Mouse (Mus musculus) thymus, adult 2 months (tissue): ENCODE measurements around the gene Tia1.

Experiments
- CTCF ChIP-seq: fragments of 200-500 bp; IDR thresholded peaks from 2 replicates; pipeline ENCODE4 v1.5.1; 2012; ENCODE audit warnings: mild to moderate bottlenecking, control low read depth, low read length, moderate library complexity, borderline replicate concordance; ENCODE audit not compliant: control insufficient read depth, poor library complexity, insufficient read depth; ENCODE audit errors: extremely low read depth
- POLR2A ChIP-seq: fragments of 200-500 bp; IDR thresholded peaks from 2 replicates; pipeline ENCODE4 v1.6.1; 2012; ENCODE audit warnings: mild to moderate bottlenecking, low read length, control low read depth, moderate library complexity; ENCODE audit not compliant: control insufficient read depth, poor library complexity, insufficient read depth; ENCODE audit errors: extremely low read depth

- no peak for TF ChIP-seq CTCF
- TF ChIP-seq POLR2A = no peak
These were observed 1.1 kb upstream of the Tia1 start for GRCm38 (mm10) chr6:86402681-86403607.
